Mouse (Mus musculus) left cerebral cortex, adult 2 months (tissue): ENCODE results near the gene Grik1. TPM values are rescaled to one million over a fixed set of nuclear protein-coding genes. Genes with fewer than 3 reads are reported as not detected.

ENCODE experiments used
- DNase-seq, 2 experiments: peaks; one replicate each; pipeline ENCODE4 v3.0.0; 2021 to 2022; ENCODE audit warnings: low spot score in 2 of 2, mixed read lengths in 1 of 2; ENCODE audit errors: extremely low spot score in 1 of 2
- H3K27ac ChIP-seq: fragments of 200-600 bp; 2 replicates; pipeline ENCODE4 v1.8.1; 2022
- H3K4me3 ChIP-seq: fragments of 200-600 bp; 2 replicates; pipeline ENCODE4 v1.8.1; 2022
- CTCF ChIP-seq: fragments of 200-600 bp; IDR thresholded peaks from 2 replicates; pipeline ENCODE4 v1.8.1; 2022; ENCODE audit warnings: antibody characterized with exemption, mild to moderate bottlenecking, moderate library complexity
- intact Hi-C: fragments of 180-260 bp; cut with DNase I; formaldehyde crosslinking; loops from one replicate; pipeline ENCODE4 v1.15.1; 2025
- total RNA-seq, 2 experiments: library from RNA; stranded (reverse); gene quantifications; 2 replicates each; pipeline ENCODE4 v1.2.3; 2021

The Grik1 gene
- total RNA-seq, 2 experiments from 2014 or later: 20.7 to 22.8 TPM

DNA sequence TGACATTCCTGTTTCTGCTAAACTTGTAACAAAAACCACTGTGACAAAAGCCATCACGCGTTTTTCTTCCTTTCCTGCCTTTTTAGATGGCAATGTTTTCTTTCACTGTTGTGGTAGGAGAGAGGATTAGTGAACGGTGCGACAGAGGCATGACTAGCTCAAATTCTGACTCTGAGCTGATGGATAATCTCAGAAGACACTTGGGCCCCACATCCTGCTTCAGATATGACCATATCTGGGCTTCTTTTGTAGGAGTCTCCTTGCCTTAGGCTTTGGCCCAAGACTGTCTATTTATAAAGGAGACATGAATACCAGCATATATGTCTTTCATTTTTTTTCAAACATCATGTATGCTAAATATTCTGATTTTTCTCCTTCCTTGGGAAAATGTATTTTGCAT lies 341.9 kb downstream of the Grik1 start:
- no peak for TF ChIP-seq CTCF
- DNase-seq: no peak
- Histone ChIP-seq H3K4me3 (no peak overlapping the region), H3K27ac (no peak overlapping the region)
- intact Hi-C loops: no loop called here

DNA sequence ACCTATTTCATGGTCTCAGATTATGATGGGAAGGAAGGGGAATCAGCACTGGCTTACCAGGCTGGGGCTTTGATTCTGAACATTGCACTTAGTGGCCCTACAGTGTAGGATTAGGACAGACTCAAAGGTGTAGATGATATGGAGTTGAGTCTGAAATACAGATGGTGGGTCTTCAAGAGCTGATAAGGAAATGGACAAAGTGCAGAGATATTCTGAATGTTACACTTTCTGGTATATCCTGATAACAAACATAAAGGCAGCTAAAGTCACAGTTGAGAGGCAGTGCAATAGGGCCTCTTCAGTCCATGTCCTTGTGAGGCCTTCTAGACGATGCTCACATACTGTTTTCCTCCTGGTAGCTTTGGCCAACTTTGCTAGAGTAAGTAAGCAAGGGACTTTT lies 345.7 kb downstream of the Grik1 start:
- H3K27ac ChIP-seq: no peak overlapping the region
- intact Hi-C loops: no loop called here
- DNase-seq: no peak
- H3K4me3 ChIP-seq: no peak overlapping the region
- no peak for TF ChIP-seq CTCF

DNA sequence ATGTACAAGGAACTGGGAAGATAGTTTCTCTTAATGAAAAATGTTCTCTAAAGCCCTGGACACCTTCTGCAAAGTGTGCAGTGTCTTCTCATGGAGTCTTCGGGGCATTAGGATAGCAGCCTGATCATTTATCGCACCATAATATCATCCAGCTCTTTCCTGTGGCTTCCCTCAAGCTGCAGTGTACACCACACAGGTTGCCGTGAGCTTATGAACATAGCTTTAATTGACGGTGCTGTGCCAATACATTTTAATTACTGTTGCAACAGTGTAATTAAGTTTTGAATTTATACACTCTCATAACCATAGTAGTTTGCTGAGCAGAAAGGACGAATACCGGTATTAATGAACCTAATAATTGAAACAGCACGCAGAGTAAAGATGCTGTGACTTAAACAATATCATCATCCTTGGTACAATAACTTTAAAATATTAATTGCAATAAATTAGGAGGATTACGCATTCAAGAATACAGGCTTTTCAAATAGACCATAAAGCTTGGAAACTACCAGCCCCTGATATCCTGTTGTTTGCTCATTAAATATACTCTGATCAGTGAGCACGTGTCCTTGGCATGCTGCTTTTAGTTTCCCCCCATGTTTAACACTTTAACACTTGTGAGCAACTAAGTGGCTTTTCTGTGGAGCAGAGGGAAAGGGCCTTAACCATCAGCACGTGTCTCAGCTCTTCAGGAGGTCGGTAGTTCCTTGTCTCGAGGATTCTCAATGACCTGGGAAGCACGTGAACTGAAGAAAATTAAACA lies 347.8 kb downstream of the Grik1 start:
- no peak overlapping the region for H3K27ac ChIP-seq
- no peak for DNase-seq
- no peak overlapping the region for H3K4me3 ChIP-seq
- intact Hi-C loops: no loop called here
- no peak for TF ChIP-seq CTCF

DNA sequence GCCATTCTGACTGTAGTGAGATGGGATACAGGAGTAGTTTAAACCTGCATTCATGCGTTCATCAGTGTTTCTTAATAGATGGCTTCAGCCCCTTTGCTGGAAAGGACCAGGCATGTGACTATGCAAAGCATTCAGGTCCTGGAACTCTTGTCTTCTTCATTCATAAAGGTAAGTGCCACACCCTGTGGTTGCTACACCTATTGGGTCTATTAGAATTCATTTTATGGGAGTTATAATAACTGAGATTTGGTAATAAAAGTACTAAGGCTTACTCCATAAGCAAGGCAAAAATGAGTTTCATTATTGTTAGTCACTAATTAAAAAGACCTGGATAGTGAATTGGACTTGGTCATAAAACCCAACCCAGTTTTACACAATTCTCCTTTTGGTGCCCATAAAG lies 355.4 kb downstream of the Grik1 start:
- intact Hi-C loops: no loop called here
- Histone ChIP-seq H3K27ac (no peak overlapping the region), H3K4me3 (no peak overlapping the region)
- DNase-seq: no peak
- no peak for TF ChIP-seq CTCF

DNA sequence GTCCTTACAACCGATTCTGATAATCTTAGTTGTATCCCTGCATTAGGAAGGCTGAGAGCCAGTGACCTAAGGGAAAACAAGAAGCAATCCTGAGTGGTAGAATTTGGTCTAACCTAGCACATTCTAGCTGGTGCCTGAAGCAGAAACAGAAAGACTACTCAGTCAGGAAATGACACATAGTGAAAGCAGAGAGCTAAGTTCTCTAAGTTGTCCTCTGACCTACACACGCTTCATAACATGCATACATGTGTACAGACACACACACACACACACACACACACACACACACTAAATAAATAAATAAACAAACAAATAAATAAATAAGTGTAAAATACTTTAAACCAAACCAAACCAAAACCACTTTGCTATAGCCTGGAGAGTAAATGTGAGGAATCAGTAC lies 358.7 kb downstream of the Grik1 start:
- TF ChIP-seq CTCF: no peak
- no peak for DNase-seq
- Histone ChIP-seq H3K27ac (no peak overlapping the region), H3K4me3 (no peak overlapping the region)
- intact Hi-C loops: no loop called here

DNA sequence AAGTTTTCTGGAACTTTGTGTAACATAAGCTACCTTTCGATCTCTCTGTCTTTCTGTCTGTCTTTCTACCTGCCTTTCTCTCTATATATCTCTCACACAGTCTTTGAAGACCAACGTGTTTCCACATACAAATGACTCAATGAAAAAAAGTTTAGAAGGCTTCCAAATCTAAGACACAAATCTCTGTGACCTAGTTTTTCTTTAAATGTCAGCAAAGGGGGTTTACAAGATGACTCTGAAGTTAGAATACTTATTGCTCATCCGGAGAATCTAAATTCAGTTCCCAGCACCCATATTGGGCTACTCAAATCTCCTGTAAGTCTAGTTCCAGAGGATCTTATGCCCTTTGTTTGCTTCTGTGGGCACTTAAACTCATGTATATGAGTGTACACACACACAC lies 359.5 kb downstream of the Grik1 start:
- no peak for DNase-seq
- TF ChIP-seq CTCF: no peak
- no peak overlapping the region for H3K27ac ChIP-seq
- intact Hi-C loops: no loop called here
- H3K4me3 ChIP-seq: no peak overlapping the region

DNA sequence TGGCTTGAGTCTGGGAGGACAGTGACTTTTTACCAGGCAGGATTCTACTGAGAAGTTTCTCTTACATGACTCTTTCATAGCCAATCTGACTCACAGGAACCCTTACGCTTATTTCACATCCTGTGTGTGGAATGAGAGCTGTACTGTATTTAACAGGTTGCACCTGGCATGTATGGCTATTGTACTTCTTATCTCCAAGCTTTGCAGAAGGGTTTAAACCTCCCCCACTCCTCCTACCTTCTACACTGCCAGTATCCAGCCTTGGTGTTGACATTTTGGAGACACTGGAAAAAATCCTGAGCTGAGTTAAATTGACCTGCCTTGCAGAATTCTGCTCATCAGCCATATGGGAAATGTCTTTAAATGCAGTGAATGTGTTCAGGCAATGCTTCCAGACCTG lies 361.4 kb downstream of the Grik1 start:
- DNase-seq: no peak
- TF ChIP-seq CTCF: no peak
- H3K4me3 ChIP-seq: no peak overlapping the region
- intact Hi-C loops: no loop called here
- no peak overlapping the region for H3K27ac ChIP-seq

DNA sequence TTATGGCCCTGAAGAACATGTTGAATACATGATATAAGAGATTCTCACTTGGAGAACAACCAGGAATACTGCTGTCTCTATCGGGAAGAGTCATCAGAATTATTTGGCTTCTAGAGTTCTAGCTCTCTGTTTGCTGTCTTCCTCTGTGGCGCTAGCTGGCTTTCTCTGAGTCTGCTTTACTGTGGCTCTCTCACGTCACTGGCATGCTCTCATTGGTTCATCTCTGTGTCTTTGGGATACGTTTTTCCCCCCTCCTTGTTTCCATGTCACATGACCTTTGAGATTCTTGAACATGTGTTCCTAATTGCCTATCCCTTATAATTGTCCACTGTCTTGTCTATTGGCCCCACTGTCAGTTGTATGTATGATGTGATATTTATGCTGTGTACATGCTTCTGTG lies 372.2 kb downstream of the Grik1 start:
- no peak for TF ChIP-seq CTCF
- no peak for DNase-seq
- intact Hi-C loops: no loop called here
- no peak overlapping the region for H3K27ac ChIP-seq
- no peak overlapping the region for H3K4me3 ChIP-seq

DNA sequence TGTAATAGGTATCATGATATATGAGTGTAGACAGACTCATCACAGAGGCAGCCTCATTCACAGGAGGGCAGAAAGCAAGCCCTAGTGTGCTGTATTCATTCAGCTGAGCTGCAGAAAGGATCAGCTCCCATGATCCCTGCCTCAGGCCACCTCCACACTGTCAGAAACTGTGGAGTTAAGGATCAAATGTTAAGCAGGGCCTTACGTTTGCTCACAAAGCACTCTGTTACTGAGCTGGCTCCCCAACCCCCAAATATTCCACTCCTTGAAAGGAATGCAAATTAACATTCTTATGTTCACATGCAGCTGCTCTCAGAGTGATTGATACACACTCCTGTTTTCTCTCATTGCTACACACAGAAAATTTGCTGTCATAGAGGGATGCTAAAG lies 372.9 kb downstream of the Grik1 start:
- intact Hi-C loops: no loop called here
- Histone ChIP-seq H3K27ac (no peak overlapping the region), H3K4me3 (no peak overlapping the region)
- no peak for TF ChIP-seq CTCF
- no peak for DNase-seq

DNA sequence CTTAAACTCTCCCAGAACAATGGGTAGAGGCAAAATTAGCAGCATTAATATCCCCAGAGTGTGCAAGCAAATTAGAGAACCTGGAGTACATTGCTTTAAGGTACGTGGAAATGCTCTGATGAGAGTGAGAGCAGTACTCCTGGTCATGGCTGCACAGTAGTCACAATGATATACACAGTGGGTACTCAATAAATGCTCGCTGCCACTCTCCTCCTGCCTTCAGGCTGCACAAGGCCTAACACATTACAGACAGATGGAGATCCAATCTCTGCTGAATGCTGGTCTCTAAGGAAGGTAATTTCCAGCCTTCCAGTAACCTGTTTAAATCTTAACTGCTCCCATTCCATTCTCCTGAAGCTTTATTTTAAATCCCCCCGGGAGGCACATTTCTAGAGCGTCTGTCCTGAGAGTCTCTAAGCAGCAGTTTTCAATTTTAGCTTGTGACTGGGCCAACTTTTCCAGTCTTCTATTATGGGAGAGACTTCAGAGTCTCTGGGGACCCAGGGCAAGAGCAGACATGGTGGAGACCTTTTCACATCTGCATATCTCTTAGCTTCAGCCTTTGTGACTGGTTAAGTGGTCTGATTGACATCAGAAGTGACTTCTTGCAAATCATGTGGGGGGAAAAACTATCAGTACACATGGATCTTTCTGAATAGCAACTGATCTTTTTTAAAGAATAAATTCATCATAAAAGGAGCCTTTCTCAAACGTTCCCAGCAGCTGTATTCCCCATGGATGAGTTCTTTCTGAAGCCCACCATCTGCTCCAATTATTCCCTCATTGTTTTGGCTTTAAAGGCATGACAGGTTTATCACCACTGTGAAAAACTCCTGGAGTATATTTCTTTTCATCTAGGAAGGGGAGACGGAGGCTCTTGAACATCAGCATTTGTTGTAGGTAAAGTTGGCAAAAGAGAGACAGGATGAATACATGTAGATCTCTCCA lies 373.6 kb downstream of the Grik1 start:
- no peak for TF ChIP-seq CTCF
- no peak overlapping the region for H3K4me3 ChIP-seq
- DNase-seq: no peak
- no peak overlapping the region for H3K27ac ChIP-seq
- intact Hi-C loops: no loop called here

DNA sequence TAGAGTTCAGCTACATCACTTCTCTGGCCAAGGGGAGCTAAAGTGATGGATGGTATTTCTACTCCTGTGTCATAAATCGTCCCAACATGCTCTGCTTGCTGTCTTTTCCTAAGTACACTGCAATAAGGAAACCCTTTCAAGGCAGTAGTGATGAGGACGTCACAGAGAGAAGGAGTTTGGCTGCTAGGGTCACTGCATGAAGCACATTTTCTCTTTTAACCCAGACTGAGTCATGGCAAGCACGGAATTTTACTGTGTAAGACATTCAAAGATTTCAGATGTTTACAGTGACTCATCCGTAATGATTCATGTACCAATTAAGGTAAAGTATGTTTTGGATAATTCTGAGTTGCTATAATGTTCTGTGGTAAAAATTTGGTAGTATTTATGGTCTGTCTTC lies 374.9 kb downstream of the Grik1 start:
- TF ChIP-seq CTCF: no peak
- no peak overlapping the region for H3K27ac ChIP-seq
- intact Hi-C loops: no loop called here
- DNase-seq: no peak
- H3K4me3 ChIP-seq: no peak overlapping the region

DNA sequence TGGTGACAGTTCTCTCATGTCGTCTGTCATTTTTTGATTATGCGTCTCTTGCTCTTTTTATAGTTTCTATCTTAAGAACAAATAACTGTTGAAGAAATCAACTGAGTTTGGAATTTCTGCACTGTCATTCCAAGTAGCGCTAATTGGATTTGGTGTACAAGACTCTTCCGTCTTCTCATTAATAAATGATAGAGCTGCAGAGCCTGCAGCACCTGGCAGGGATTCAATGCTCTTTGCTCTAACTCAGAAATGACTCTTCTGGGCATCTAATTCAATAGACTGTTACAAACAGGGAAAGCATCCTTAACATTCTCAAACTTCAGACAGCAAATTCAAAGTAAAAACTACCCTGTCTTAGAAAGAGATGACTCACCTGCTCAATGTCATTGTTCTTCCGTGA lies 376.3 kb downstream of the Grik1 start:
- TF ChIP-seq CTCF: no peak
- Histone ChIP-seq H3K4me3 (no peak overlapping the region), H3K27ac (no peak overlapping the region)
- intact Hi-C loops: no loop called here
- no peak for DNase-seq
